ENCODE assay signal across 29 mouse cellular contexts in genomic region chr8:56520249-56520648, GRCm38 (mm10). TPM values are rescaled to one million over a fixed set of nuclear protein-coding genes. Genes with fewer than 3 reads are reported as not detected.
A peak's percentile ranks its signal among the peaks of the same experiment; 100 is the strongest.
DNase-seq lines count a peak whose midpoint lies in the region; ATAC-seq lines count a peak whose summit lies in the region.
"Had no signal": no experiment of that assay in that cellular context is flagged by ENCODE, and none has a peak within 500 bp of the region (broad histone marks: within the 10 kb centered on the region; RNA-seq: fewer than 3 reads in every experiment).

No protein-coding gene starts in this region.

- H3K27ac ChIP-seq in forebrain, embryonic 11.5 days (ENCODE audit: low read depth, low read length) = no peak overlapping the region
- H3K27ac ChIP-seq in forebrain, embryonic 12.5 days = no peak overlapping the region
- H3K27ac ChIP-seq in hindbrain, embryonic 12.5 days = no peak overlapping the region
- no peak overlapping the region for H3K27ac ChIP-seq in hindbrain, embryonic 13.5 days
- H3K27ac ChIP-seq in limb, embryonic 11.5 days (replicated peaks; ENCODE audit: low read depth, low read length) = no peak overlapping the region
- no peak overlapping the region for H3K27ac ChIP-seq in limb, embryonic 10.5 days
- H3K27ac ChIP-seq in midbrain, embryonic 13.5 days = no peak overlapping the region
- H3K27ac ChIP-seq in midbrain, embryonic 15.5 days = no peak overlapping the region
- H3K27ac ChIP-seq: embryonic facial prominence, embryonic 10.5 days; embryonic facial prominence, embryonic 13.5 days; gastrocnemius, adult 2 months; hindbrain, embryonic 10.5 days had no signal

- DNase-seq in forebrain, embryonic 11.5 days (ENCODE audit: low spot score) = no peak
- no peak for DNase-seq in limb, embryonic 11.5 days (ENCODE audit: low spot score)
- DNase-seq in limb, embryonic 10.5 days (ENCODE audit: low spot score) = no peak
- DNase-seq: adrenal gland, adult 8-10 months; adrenal gland, postnatal 25 days; cerebellum, adult 11-12 months; cerebellum, adult 8-10 months; cerebellum, postnatal 10 days; cerebellum, postnatal 36 days; embryo, embryonic 11 days; forebrain, postnatal 0 days; gastrocnemius, adult 2 months; gastrocnemius, postnatal 14 days; heart, adult 18-20 months; heart, postnatal 14 days had no signal

- no peak overlapping the region for H3K4me2 ChIP-seq in forebrain, embryonic 11.5 days (ENCODE audit: low read depth, low read length, severe bottlenecking)
- H3K4me2 ChIP-seq in forebrain, embryonic 12.5 days = no peak overlapping the region
- H3K4me2 ChIP-seq in hindbrain, embryonic 12.5 days (replicated peaks) = no peak overlapping the region
- H3K4me2 ChIP-seq in hindbrain, embryonic 13.5 days = no peak overlapping the region
- H3K4me2 ChIP-seq in limb, embryonic 11.5 days (ENCODE audit: low read depth, severe bottlenecking) = no peak overlapping the region
- H3K4me2 ChIP-seq in midbrain, embryonic 13.5 days (replicated peaks) = no peak overlapping the region
- H3K4me2 ChIP-seq in midbrain, embryonic 15.5 days = no peak overlapping the region
- H3K4me2 ChIP-seq: embryonic facial prominence, embryonic 13.5 days; heart, embryonic 12.5 days had no signal

- no peaks in the 10 kb centered on the region for H3K9me3 ChIP-seq in forebrain, embryonic 11.5 days (ENCODE audit: control insufficient read depth, low read length)
- H3K9me3 ChIP-seq in forebrain, embryonic 12.5 days = no peaks in the 10 kb centered on the region
- no peaks in the 10 kb centered on the region for H3K9me3 ChIP-seq in hindbrain, embryonic 12.5 days (replicated peaks)
- H3K9me3 ChIP-seq in hindbrain, embryonic 13.5 days = no peaks in the 10 kb centered on the region
- no peaks in the 10 kb centered on the region for H3K9me3 ChIP-seq in limb, embryonic 11.5 days (ENCODE audit: control insufficient read depth, low read length)
- no peaks in the 10 kb centered on the region for H3K9me3 ChIP-seq in limb, embryonic 10.5 days (replicated peaks)
- H3K9me3 ChIP-seq in midbrain, embryonic 13.5 days = no peaks in the 10 kb centered on the region
- H3K9me3 ChIP-seq in midbrain, embryonic 15.5 days = no peaks in the 10 kb centered on the region
- H3K9me3 ChIP-seq: embryonic facial prominence, embryonic 10.5 days; embryonic facial prominence, embryonic 13.5 days; hindbrain, embryonic 10.5 days had no signal

- no peaks in the 10 kb centered on the region for H3K27me3 ChIP-seq in forebrain, embryonic 11.5 days (ENCODE audit: control insufficient read depth, insufficient read depth, low read length)
- H3K27me3 ChIP-seq in forebrain, embryonic 12.5 days = no peaks in the 10 kb centered on the region
- H3K27me3 ChIP-seq in hindbrain, embryonic 12.5 days = no peaks in the 10 kb centered on the region
- H3K27me3 ChIP-seq in hindbrain, embryonic 13.5 days = no peaks in the 10 kb centered on the region
- H3K27me3 ChIP-seq in limb, embryonic 11.5 days (ENCODE audit: control insufficient read depth, insufficient read depth, low read length) = no peaks in the 10 kb centered on the region
- H3K27me3 ChIP-seq in limb, embryonic 10.5 days (ENCODE audit: low read depth, poor library complexity, severe bottlenecking) = no peaks in the 10 kb centered on the region
- H3K27me3 ChIP-seq in midbrain, embryonic 13.5 days = no peaks in the 10 kb centered on the region
- no peaks in the 10 kb centered on the region for H3K27me3 ChIP-seq in midbrain, embryonic 15.5 days (replicated peaks)
- H3K27me3 ChIP-seq: embryonic facial prominence, embryonic 13.5 days; heart, embryonic 12.5 days had no signal

- H3K4me1 ChIP-seq in forebrain, embryonic 11.5 days (replicated peaks; ENCODE audit: control insufficient read depth, insufficient read depth, low read length) = no peaks in the 10 kb centered on the region
- no peaks in the 10 kb centered on the region for H3K4me1 ChIP-seq in forebrain, embryonic 12.5 days
- H3K4me1 ChIP-seq in hindbrain, embryonic 12.5 days = no peaks in the 10 kb centered on the region
- no peaks in the 10 kb centered on the region for H3K4me1 ChIP-seq in hindbrain, embryonic 13.5 days (replicated peaks)
- no peaks in the 10 kb centered on the region for H3K4me1 ChIP-seq in limb, embryonic 11.5 days (ENCODE audit: control insufficient read depth, insufficient read depth, low read length)
- H3K4me1 ChIP-seq in limb, embryonic 10.5 days = no peaks in the 10 kb centered on the region
- H3K4me1 ChIP-seq in midbrain, embryonic 13.5 days (replicated peaks) = no peaks in the 10 kb centered on the region
- H3K4me1 ChIP-seq in midbrain, embryonic 15.5 days = no peaks in the 10 kb centered on the region
- H3K4me1 ChIP-seq: embryonic facial prominence, embryonic 10.5 days; embryonic facial prominence, embryonic 13.5 days; heart, embryonic 12.5 days; hindbrain, embryonic 10.5 days had no signal

- ATAC-seq in forebrain, embryonic 11.5 days (replicated peaks; ENCODE audit: low FRiP score) = 0 out of 2 replicates have a peak, but pooled peaks have one; percentile 15
- no peak for ATAC-seq in forebrain, embryonic 12.5 days (ENCODE audit: low FRiP score)
- ATAC-seq in hindbrain, embryonic 12.5 days (ENCODE audit: low FRiP score) = peak; percentile 16; the same call in 1 of the 2 replicates
- ATAC-seq in hindbrain, embryonic 13.5 days (ENCODE audit: low FRiP score) = no peak
- peak; percentile 31; the same call in 1 of the 2 replicates for ATAC-seq in limb, embryonic 11.5 days (ENCODE audit: insufficient number of reproducible peaks, low FRiP score, low TSS enrichment, low read depth)
- peak; percentile 55 for ATAC-seq in midbrain, embryonic 13.5 days
- no peak for ATAC-seq in midbrain, embryonic 15.5 days (replicated peaks)
- ATAC-seq: activated CD4-positive, CD25-positive, alpha-beta regulatory T cell, adult 4 months; forebrain, embryonic 14.5 days; forebrain, postnatal 0 days; hindbrain, embryonic 16.5 days; inflammation-experienced regulatory T-cells, adult 6 months had no signal

- H3K4me3 ChIP-seq in forebrain, embryonic 11.5 days (ENCODE audit: low read depth, low read length) = no peak overlapping the region
- no peak overlapping the region for H3K4me3 ChIP-seq in forebrain, embryonic 12.5 days (replicated peaks)
- H3K4me3 ChIP-seq in hindbrain, embryonic 12.5 days = no peak overlapping the region
- H3K4me3 ChIP-seq in hindbrain, embryonic 13.5 days = no peak overlapping the region
- no peak overlapping the region for H3K4me3 ChIP-seq in limb, embryonic 11.5 days (ENCODE audit: low read depth, low read length)
- no peak overlapping the region for H3K4me3 ChIP-seq in limb, embryonic 10.5 days
- no peak overlapping the region for H3K4me3 ChIP-seq in midbrain, embryonic 13.5 days (replicated peaks)
- H3K4me3 ChIP-seq in midbrain, embryonic 15.5 days = no peak overlapping the region
- H3K4me3 ChIP-seq: embryonic facial prominence, embryonic 10.5 days; embryonic facial prominence, embryonic 13.5 days; erythroblast, embryonic 14.5 days; gastrocnemius, adult 2 months; heart, embryonic 12.5 days; hindbrain, embryonic 10.5 days had no signal

- 78% methylated on average over 2 of the region's 2 CpGs for WGBS in forebrain, embryonic 11.5 days
- WGBS in forebrain, embryonic 12.5 days = 88% methylated on average over 2 of the region's 2 CpGs
- WGBS in hindbrain, embryonic 12.5 days = 82% methylated on average over 2 of the region's 2 CpGs
- WGBS in hindbrain, embryonic 13.5 days = 83% methylated on average over 2 of the region's 2 CpGs
- WGBS in limb, embryonic 11.5 days = 76% methylated on average over 2 of the region's 2 CpGs
- WGBS in limb, embryonic 10.5 days = 92% methylated on average over 2 of the region's 2 CpGs
- 88% methylated on average over 2 of the region's 2 CpGs for WGBS in midbrain, embryonic 13.5 days
- WGBS in midbrain, embryonic 15.5 days = 86% methylated on average over 2 of the region's 2 CpGs

- no peaks in the 10 kb centered on the region for H3K36me3 ChIP-seq in forebrain, embryonic 11.5 days (ENCODE audit: control insufficient read depth, insufficient read depth, low read length)
- H3K36me3 ChIP-seq in forebrain, embryonic 12.5 days (replicated peaks) = no peaks in the 10 kb centered on the region
- no peaks in the 10 kb centered on the region for H3K36me3 ChIP-seq in hindbrain, embryonic 12.5 days
- no peaks in the 10 kb centered on the region for H3K36me3 ChIP-seq in hindbrain, embryonic 13.5 days
- H3K36me3 ChIP-seq in limb, embryonic 11.5 days (ENCODE audit: control insufficient read depth, insufficient read depth, low read length) = no peaks in the 10 kb centered on the region
- no peaks in the 10 kb centered on the region for H3K36me3 ChIP-seq in limb, embryonic 10.5 days
- no peaks in the 10 kb centered on the region for H3K36me3 ChIP-seq in midbrain, embryonic 13.5 days
- H3K36me3 ChIP-seq in midbrain, embryonic 15.5 days (replicated peaks) = no peaks in the 10 kb centered on the region
- H3K36me3 ChIP-seq: embryonic facial prominence, embryonic 10.5 days; embryonic facial prominence, embryonic 13.5 days; heart, embryonic 12.5 days; hindbrain, embryonic 10.5 days had no signal

- H3K9ac ChIP-seq in forebrain, embryonic 11.5 days (ENCODE audit: low read length) = no peak overlapping the region
- no peak overlapping the region for H3K9ac ChIP-seq in forebrain, embryonic 12.5 days
- no peak overlapping the region for H3K9ac ChIP-seq in hindbrain, embryonic 12.5 days
- no peak overlapping the region for H3K9ac ChIP-seq in hindbrain, embryonic 13.5 days
- no peak overlapping the region for H3K9ac ChIP-seq in limb, embryonic 11.5 days (ENCODE audit: low read length)
- H3K9ac ChIP-seq in midbrain, embryonic 13.5 days (replicated peaks) = no peak overlapping the region
- H3K9ac ChIP-seq in midbrain, embryonic 15.5 days = no peak overlapping the region
- H3K9ac ChIP-seq: embryonic facial prominence, embryonic 13.5 days; forebrain, postnatal 0 days; heart, embryonic 12.5 days had no signal

RNA-seq across cellular contexts. Expression of gene Cep44, which starts 30.6 kb away (rescaled TPM):
- polyA plus RNA-seq in forebrain, embryonic 11.5 days (2014; fragmentation: Nextera tagmentation; extraction: Ambion mirVana) = 31.0 and 36.1 TPM in 2 replicates
- polyA plus RNA-seq in forebrain, embryonic 12.5 days (2016; fragmentation: Nextera tagmentation; extraction: Ambion mirVana) = 39.3 and 41.4 TPM in 2 replicates
- 32.9 and 34.0 TPM in 2 replicates for polyA plus RNA-seq in hindbrain, embryonic 12.5 days (2016; fragmentation: Nextera tagmentation; extraction: Ambion mirVana)
- 27.2 and 30.0 TPM in 2 replicates for polyA plus RNA-seq in hindbrain, embryonic 13.5 days (2015; fragmentation: Nextera tagmentation; extraction: Ambion mirVana)
- 49.4 and 50.1 TPM in 2 replicates for polyA plus RNA-seq in limb, embryonic 11.5 days (2014; fragmentation: Nextera tagmentation; extraction: Ambion mirVana)
- polyA plus RNA-seq in limb, embryonic 10.5 days (2016; fragmentation: Nextera tagmentation; extraction: Ambion mirVana) = 38.3 and 43.2 TPM in 2 replicates
- polyA plus RNA-seq in midbrain, embryonic 13.5 days (2015; fragmentation: Nextera tagmentation; extraction: Ambion mirVana) = 31.1 and 34.2 TPM in 2 replicates
- polyA plus RNA-seq in midbrain, embryonic 15.5 days (2015; fragmentation: Nextera tagmentation; extraction: Ambion mirVana) = 26.4 and 26.5 TPM in 2 replicates

RNA-seq across cellular contexts. Expression of gene Fbxo8, which starts 30.6 kb away (rescaled TPM):
- 33.3 and 35.9 TPM in 2 replicates for polyA plus RNA-seq in forebrain, embryonic 11.5 days (2014; fragmentation: Nextera tagmentation; extraction: Ambion mirVana)
- polyA plus RNA-seq in forebrain, embryonic 12.5 days (2016; fragmentation: Nextera tagmentation; extraction: Ambion mirVana) = 32.7 and 36.6 TPM in 2 replicates
- polyA plus RNA-seq in hindbrain, embryonic 12.5 days (2016; fragmentation: Nextera tagmentation; extraction: Ambion mirVana) = 31.3 and 37.4 TPM in 2 replicates
- polyA plus RNA-seq in hindbrain, embryonic 13.5 days (2015; fragmentation: Nextera tagmentation; extraction: Ambion mirVana) = 39.4 and 42.6 TPM in 2 replicates
- 54.2 and 58.2 TPM in 2 replicates for polyA plus RNA-seq in limb, embryonic 11.5 days (2014; fragmentation: Nextera tagmentation; extraction: Ambion mirVana)
- polyA plus RNA-seq in limb, embryonic 10.5 days (2016; fragmentation: Nextera tagmentation; extraction: Ambion mirVana) = 39.2 and 39.5 TPM in 2 replicates
- 40.0 and 41.5 TPM in 2 replicates for polyA plus RNA-seq in midbrain, embryonic 13.5 days (2015; fragmentation: Nextera tagmentation; extraction: Ambion mirVana)
- polyA plus RNA-seq in midbrain, embryonic 15.5 days (2015; fragmentation: Nextera tagmentation; extraction: Ambion mirVana) = 39.4 and 40.1 TPM in 2 replicates

Comparison
In these comparisons a context has a peak if more than half of its experiments do, and no peak if none do; other contexts are left out.
1. ATAC-seq: peak in forebrain, embryonic 11.5 days (single experiment), hindbrain, embryonic 12.5 days (single experiment), limb, embryonic 11.5 days (single experiment) and midbrain, embryonic 13.5 days (single experiment); none in forebrain, embryonic 12.5 days (single experiment), hindbrain, embryonic 13.5 days (single experiment) and midbrain, embryonic 15.5 days (single experiment).